Mouse (Mus musculus): Measurements from ENCODE around the gene Arhgap17. TPM values are rescaled to one million over a fixed set of nuclear protein-coding genes. Genes with fewer than 3 reads are reported as not detected.

Arhgap17 gene
- total and polyA plus RNA-seq, 3 experiments = 2.6 to 124 (median 33.7) TPM

- Histone ChIP-seq H3K27me3 (ENCODE audit: control insufficient read depth in 1 of 2, insufficient read depth in 2 of 2, low read length in 2 of 2) (no peaks in the 10 kb centered on the region), H3K79me2 (ENCODE audit: control insufficient read depth, insufficient read depth, low read length, poor library complexity) (no peaks in the 10 kb centered on the region), H3K9ac (ENCODE audit: control insufficient read depth, low read depth, low read length, poor library complexity, severe bottlenecking) (no peak overlapping the region), H3K36me3 (ENCODE audit: control insufficient read depth in 1 of 2, insufficient read depth in 2 of 2, low read length in 2 of 2) (no peaks in the 10 kb centered on the region; a peak in 1 of 4 replicates), H3K4me1 (ENCODE audit: control insufficient read depth in 1 of 2, insufficient read depth in 2 of 2, low read length in 2 of 2) (no peaks in the 10 kb centered on the region; a peak in 1 of 4 replicates), H3K4me3 (ENCODE audit: control insufficient read depth in 1 of 2, insufficient read depth in 1 of 2, low read depth in 2 of 2, low read length in 2 of 2) (no peak overlapping the region), H3K9me3 (replicated peaks; ENCODE audit: insufficient read depth, low read length) (no peaks in the 10 kb centered on the region), H3K27ac (ENCODE audit: control insufficient read depth, low read depth, low read length) (no peak overlapping the region)
- no peak for TF ChIP-seq USF1 (IDR thresholded peaks at IDR 0.05; ENCODE audit: low read depth, low read length)
- no peak for TF ChIP-seq ELF1 (IDR thresholded peaks at IDR 0.05; ENCODE audit: low read depth, low read length)
- TF ChIP-seq BHLHE40 (IDR thresholded peaks at IDR 0.05; ENCODE audit: borderline replicate concordance, low read depth, low read length) = no peak
- TF ChIP-seq ZNF384 (IDR thresholded peaks at IDR 0.05; ENCODE audit: low read depth, low read length) = no peak
- no peak for TF ChIP-seq E2F4 (IDR thresholded peaks at IDR 0.05; ENCODE audit: borderline replicate concordance, low read depth, low read length)
- TF ChIP-seq NELFE (IDR thresholded peaks at IDR 0.05; ENCODE audit: low read depth, low read length) = no peak
- TF ChIP-seq GABPA (IDR thresholded peaks at IDR 0.05; ENCODE audit: low read depth, low read length) = no peak
- no peak for TF ChIP-seq KAT2A (conservative IDR thresholded peaks at IDR 0.05; ENCODE audit: low read depth, low read length)
- TF ChIP-seq TAL1 (IDR thresholded peaks at IDR 0.05; ENCODE audit: low read length) = no peak
- TF ChIP-seq TCF12 (IDR thresholded peaks at IDR 0.05; ENCODE audit: low read depth, low read length) = no peak
- TF ChIP-seq JUND (IDR thresholded peaks at IDR 0.05; ENCODE audit: low read depth, low read length) = no peak
- no peak for TF ChIP-seq POLR2AphosphoS5 (IDR thresholded peaks at IDR 0.05; ENCODE audit: borderline replicate concordance, low read depth, low read length)
- no peak for TF ChIP-seq ZMIZ1 (IDR thresholded peaks at IDR 0.05; ENCODE audit: low read depth, low read length)
- TF ChIP-seq TBP (IDR thresholded peaks at IDR 0.05; ENCODE audit: low read depth, low read length) = no peak
- TF ChIP-seq EP300 (IDR thresholded peaks at IDR 0.05; ENCODE audit: low read depth in 1 of 2, low read length in 2 of 2) = no peak
- no peak for TF ChIP-seq ZC3H11A (IDR thresholded peaks at IDR 0.05; ENCODE audit: low read depth, low read length)
- TF ChIP-seq CHD1 (IDR thresholded peaks at IDR 0.05; ENCODE audit: low read depth, low read length) = no peak
- TF ChIP-seq GATA1 (IDR thresholded peaks at IDR 0.05; ENCODE audit: low read depth, low read length) = no peak
- no peak for TF ChIP-seq SIN3A (IDR thresholded peaks at IDR 0.05; ENCODE audit: low read length)
- no peak for DNase-seq (ENCODE audit: low read depth, low spot score)
Observed at GRCm38 (mm10) chr7:123283826-123284225, 85.9 kb downstream of the Arhgap17 start.

GRCm38 (mm10) chr7:123279797-123280196 lies 89.9 kb downstream of the Arhgap17 start:
- TF ChIP-seq GABPA (IDR thresholded peaks at IDR 0.05; ENCODE audit: low read depth, low read length) = no peak
- TF ChIP-seq GATA1 (IDR thresholded peaks at IDR 0.05; ENCODE audit: low read depth, low read length) = no peak
- TF ChIP-seq POLR2A (IDR thresholded peaks at IDR 0.05; ENCODE audit: control insufficient read depth in 1 of 2, insufficient read depth in 1 of 2, low read depth in 1 of 2, low read length in 2 of 2, poor library complexity in 1 of 2) = no peak
- no peak for TF ChIP-seq ZNF384 (IDR thresholded peaks at IDR 0.05; ENCODE audit: low read depth, low read length)
- TF ChIP-seq ETS1 (IDR thresholded peaks at IDR 0.05; ENCODE audit: low read depth, low read length) = no peak
- TF ChIP-seq TCF12 (IDR thresholded peaks at IDR 0.05; ENCODE audit: low read depth, low read length) = no peak
- TF ChIP-seq TAL1 (IDR thresholded peaks at IDR 0.05; ENCODE audit: low read length) = no peak
- no peak for TF ChIP-seq POLR2AphosphoS2 (IDR thresholded peaks at IDR 0.05; ENCODE audit: low read length)
- no peak for TF ChIP-seq MYC (IDR thresholded peaks at IDR 0.05; ENCODE audit: low read depth, low read length)
- TF ChIP-seq USF2 (IDR thresholded peaks at IDR 0.05; ENCODE audit: borderline replicate concordance in 1 of 2, insufficient read depth in 1 of 2, low read depth in 1 of 2, low read length in 2 of 2) = no peak
- TF ChIP-seq ZC3H11A (IDR thresholded peaks at IDR 0.05; ENCODE audit: low read depth, low read length) = no peak
- TF ChIP-seq EP300 (IDR thresholded peaks at IDR 0.05; ENCODE audit: low read depth in 1 of 2, low read length in 2 of 2) = no peak
- no peak for TF ChIP-seq MAX (IDR thresholded peaks at IDR 0.05; ENCODE audit: low read length)
- TF ChIP-seq ZKSCAN1 (IDR thresholded peaks at IDR 0.05; ENCODE audit: low read depth, low read length) = no peak
- H3K9me3 ChIP-seq (replicated peaks; ENCODE audit: insufficient read depth, low read length) = no peaks in the 10 kb centered on the region
- no peak overlapping the region for H3K27ac ChIP-seq (ENCODE audit: control insufficient read depth, low read depth, low read length)
- DNase-seq (ENCODE audit: low read depth, low spot score) = no peak
- no peaks in the 10 kb centered on the region for H3K79me2 ChIP-seq (ENCODE audit: control insufficient read depth, insufficient read depth, low read length, poor library complexity)
- no peaks in the 10 kb centered on the region for H3K4me1 ChIP-seq (ENCODE audit: control insufficient read depth in 1 of 2, insufficient read depth in 2 of 2, low read length in 2 of 2)
- no peaks in the 10 kb centered on the region for H3K27me3 ChIP-seq (ENCODE audit: control insufficient read depth in 1 of 2, insufficient read depth in 2 of 2, low read length in 2 of 2)
- no peak overlapping the region for H3K4me3 ChIP-seq (ENCODE audit: control insufficient read depth in 1 of 2, insufficient read depth in 1 of 2, low read depth in 2 of 2, low read length in 2 of 2)
- no peak overlapping the region for H3K9ac ChIP-seq (ENCODE audit: control insufficient read depth, low read depth, low read length, poor library complexity, severe bottlenecking)
- H3K36me3 ChIP-seq (ENCODE audit: control insufficient read depth in 1 of 2, insufficient read depth in 2 of 2, low read length in 2 of 2) = no peaks in the 10 kb centered on the region; a peak in 1 of 4 replicates
